Mouse (Mus musculus): ENCODE measurements at regions not wholly inside any gene's neighbourhood (a gene's known extent, or its start where the extent isn't known, plus 50 kb on each side); places are given as distances from the start of the nearest gene placed in this dataset.

- peak in 1 of 2 experiments; percentile 16 for DNase-seq
These were observed 51.6 kb upstream of the Polg start for GRCm38 (mm10) chr7:79517581-79518337.

GRCm38 (mm10) chr7:79516287-79516686, 50.1 kb upstream of the Polg start:
- peak in 1 of 2 experiments; percentile 42 for DNase-seq
